Mouse (Mus musculus): Measurements from ENCODE around the gene Map4k2.

DNA sequence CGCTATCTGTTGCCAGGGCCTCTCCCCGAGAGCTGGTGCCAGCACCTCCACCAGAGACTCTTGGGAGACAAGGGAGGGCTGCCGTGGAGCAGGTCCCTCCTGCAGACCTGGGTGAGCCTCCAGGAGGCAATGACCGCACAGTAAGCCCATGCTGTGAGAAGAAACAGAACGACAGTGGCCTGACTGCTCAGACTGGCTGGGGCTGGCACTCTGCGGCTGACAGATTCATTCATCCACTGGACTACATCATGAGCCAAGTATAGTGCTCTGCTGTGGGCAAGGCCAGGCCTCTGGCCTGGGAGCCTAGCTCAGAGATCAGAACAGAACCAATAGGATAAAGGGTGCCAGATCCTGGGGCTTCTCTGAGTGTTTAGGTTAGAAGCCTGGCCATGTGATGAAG, 37.1 kb upstream of the Map4k2 start:
- TF ChIP-seq CTCF (IDR thresholded peaks at IDR 0.05; ENCODE audit: control insufficient read depth, insufficient read depth, insufficient read length): no peak
- no peak for TF ChIP-seq MAX (IDR thresholded peaks at IDR 0.05)
- no peak for TF ChIP-seq MYOD1 (IDR thresholded peaks at IDR 0.05; ENCODE audit: control insufficient read depth, insufficient read length, low read depth)

All from C2C12 (cell line).